Mouse (Mus musculus): ENCODE measurements around the gene Nav1. TPM values are rescaled to one million over a fixed set of nuclear protein-coding genes. Genes with fewer than 3 reads are reported as not detected.

Nav1 gene
- total and polyA plus RNA-seq, 2 experiments from 2014 or later: 35.5 to 85.8 TPM

DNA sequence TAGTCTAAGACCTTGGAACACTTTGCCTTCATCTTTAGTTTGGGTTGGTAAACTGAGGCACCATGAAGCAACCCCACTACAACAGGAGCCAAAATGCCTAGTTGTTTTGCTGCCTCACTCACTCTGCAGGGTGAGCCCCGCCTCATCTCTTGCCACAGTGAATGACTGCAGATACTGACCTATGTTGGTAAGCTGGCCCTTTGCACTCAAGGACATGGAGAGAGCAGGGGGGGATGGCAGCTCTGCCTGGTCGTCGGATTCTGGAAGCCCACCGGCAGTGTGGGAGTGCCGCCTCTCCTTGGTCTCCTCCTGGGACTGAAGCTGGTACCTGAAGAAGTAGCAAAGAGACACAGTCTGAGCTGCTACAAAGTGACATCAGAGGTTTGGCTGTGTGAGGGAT, 139.6 kb downstream of the Nav1 start:
- Histone ChIP-seq H3K4me2 (ENCODE audit: low read depth) (no peak overlapping the region), H3K36me3 (ENCODE audit: insufficient read depth) (peaks cover 89% of the 10 kb centered on the region), H3K9ac (no peak overlapping the region), H3K9me3 (ENCODE audit: low read length) (no peaks in the 10 kb centered on the region), H3K4me1 (ENCODE audit: insufficient read depth) (no peaks in the 10 kb centered on the region), H3K27me3 (ENCODE audit: insufficient read depth, low read length) (no peaks in the 10 kb centered on the region), H3K4me3 (ENCODE audit: low read depth, low read length) (no peak overlapping the region), H3K27ac (ENCODE audit: low read depth, low read length) (no peak overlapping the region)
- WGBS: 96% methylated on average over 5 of the region's 5 CpGs
- ATAC-seq (no peak), DNase-seq (no peak)
- TF ChIP-seq CTCF (IDR thresholded peaks at IDR 0.05; ENCODE audit: low read depth): no peak

DNA sequence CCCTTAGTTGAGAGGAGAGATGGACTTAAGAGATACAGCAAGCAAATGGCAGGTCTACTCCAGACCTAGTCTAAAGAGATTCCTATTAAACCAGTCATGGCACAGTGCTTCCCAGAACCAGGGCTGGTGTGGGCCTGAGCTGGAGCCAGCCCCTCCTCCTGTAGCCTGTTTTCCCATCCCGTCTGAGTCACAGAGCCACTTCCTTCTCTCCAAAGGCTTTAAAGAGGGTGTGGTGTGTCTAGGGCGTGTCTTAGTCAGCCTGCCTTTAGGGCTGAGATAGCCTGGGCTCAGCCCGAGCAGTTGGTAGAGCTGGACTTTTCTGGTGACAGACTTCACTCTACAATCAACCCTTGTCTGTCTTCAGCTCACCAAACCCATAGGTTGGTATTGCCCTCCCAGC, 140.2 kb downstream of the Nav1 start:
- no peaks in the 10 kb centered on the region for H3K27me3 ChIP-seq (ENCODE audit: insufficient read depth, low read length)
- H3K27ac ChIP-seq (ENCODE audit: low read depth, low read length): no peak overlapping the region
- no peak overlapping the region for H3K4me3 ChIP-seq (ENCODE audit: low read depth, low read length)
- H3K9me3 ChIP-seq (ENCODE audit: low read length): no peaks in the 10 kb centered on the region
- WGBS: 72% methylated on average over 3 of the region's 3 CpGs
- no peak overlapping the region for H3K4me2 ChIP-seq (ENCODE audit: low read depth)
- H3K4me1 ChIP-seq (ENCODE audit: insufficient read depth): no peaks in the 10 kb centered on the region
- TF ChIP-seq CTCF (IDR thresholded peaks at IDR 0.05; ENCODE audit: low read depth): no peak
- no peak overlapping the region for H3K9ac ChIP-seq
- ATAC-seq (no peak), DNase-seq (no peak)
- H3K36me3 ChIP-seq (ENCODE audit: insufficient read depth): peaks cover 84% of the 10 kb centered on the region

DNA sequence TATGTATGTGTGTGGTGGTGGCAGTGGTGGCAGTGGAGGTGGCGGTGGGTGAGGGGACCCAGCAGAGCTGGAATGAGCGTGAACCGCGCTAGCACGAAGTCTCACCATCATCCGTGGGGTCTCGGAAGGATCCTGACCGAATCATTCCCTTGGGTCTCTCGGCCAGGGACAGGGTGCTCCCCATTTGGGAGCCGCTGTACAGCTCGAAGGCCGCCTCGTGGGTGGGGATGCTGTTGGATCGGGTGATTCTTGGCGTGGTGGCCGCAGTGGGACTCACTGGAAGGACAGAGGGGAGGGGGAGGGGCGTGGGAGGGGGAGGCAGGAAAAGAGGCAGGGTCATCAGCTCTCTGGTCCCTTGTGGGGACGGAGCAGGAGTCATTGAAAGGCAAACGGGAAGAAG, 141.4 kb downstream of the Nav1 start:
- Histone ChIP-seq H3K4me3 (ENCODE audit: low read depth, low read length) (no peak overlapping the region), H3K9ac (no peak overlapping the region), H3K4me1 (ENCODE audit: insufficient read depth) (no peaks in the 10 kb centered on the region), H3K4me2 (ENCODE audit: low read depth) (no peak overlapping the region), H3K27ac (ENCODE audit: low read depth, low read length) (no peak overlapping the region), H3K9me3 (ENCODE audit: low read length) (no peaks in the 10 kb centered on the region), H3K27me3 (ENCODE audit: insufficient read depth, low read length) (no peaks in the 10 kb centered on the region), H3K36me3 (ENCODE audit: insufficient read depth) (peaks cover 84% of the 10 kb centered on the region)
- 93% methylated on average over 19 of the region's 19 CpGs for WGBS
- TF ChIP-seq CTCF (IDR thresholded peaks at IDR 0.05; ENCODE audit: low read depth): no peak
- no peak for ATAC-seq
- no peak for DNase-seq

DNA sequence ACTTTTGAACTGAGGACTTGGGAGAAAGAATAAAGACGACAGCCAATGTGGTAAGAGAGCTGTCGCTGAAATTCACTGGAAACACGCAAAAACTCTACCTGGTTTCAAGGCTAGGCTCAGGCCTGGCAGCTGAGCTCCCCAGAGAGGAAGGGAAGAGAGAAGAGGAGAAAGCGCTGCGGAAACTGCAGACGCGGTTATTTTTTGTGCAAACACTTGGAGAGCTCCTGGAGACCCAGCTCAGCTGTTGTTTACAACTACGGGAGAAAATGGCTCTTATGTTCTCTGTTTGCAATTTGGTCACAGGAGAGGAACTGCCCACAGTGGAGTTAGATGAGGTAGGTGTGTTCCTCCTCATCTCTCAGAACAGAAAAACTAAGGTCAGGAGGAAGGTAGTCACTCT, 144.4 kb downstream of the Nav1 start:
- H3K4me1 ChIP-seq (ENCODE audit: insufficient read depth): no peaks in the 10 kb centered on the region
- peak overlapping the region; percentile 14; the same call in 1 of the 2 replicates for H3K9ac ChIP-seq
- H3K4me2 ChIP-seq (ENCODE audit: low read depth): no peak overlapping the region
- H3K27me3 ChIP-seq (ENCODE audit: insufficient read depth, low read length): no peaks in the 10 kb centered on the region
- TF ChIP-seq CTCF (IDR thresholded peaks at IDR 0.05; ENCODE audit: low read depth): no peak
- no peak overlapping the region for H3K27ac ChIP-seq (ENCODE audit: low read depth, low read length)
- ATAC-seq (no peak), DNase-seq (no peak)
- H3K9me3 ChIP-seq (ENCODE audit: low read length): no peaks in the 10 kb centered on the region
- H3K36me3 ChIP-seq (ENCODE audit: insufficient read depth): peaks cover 86% of the 10 kb centered on the region
- H3K4me3 ChIP-seq (ENCODE audit: low read depth, low read length): no peak overlapping the region
- WGBS: 59% methylated on average over 8 of the region's 8 CpGs

DNA sequence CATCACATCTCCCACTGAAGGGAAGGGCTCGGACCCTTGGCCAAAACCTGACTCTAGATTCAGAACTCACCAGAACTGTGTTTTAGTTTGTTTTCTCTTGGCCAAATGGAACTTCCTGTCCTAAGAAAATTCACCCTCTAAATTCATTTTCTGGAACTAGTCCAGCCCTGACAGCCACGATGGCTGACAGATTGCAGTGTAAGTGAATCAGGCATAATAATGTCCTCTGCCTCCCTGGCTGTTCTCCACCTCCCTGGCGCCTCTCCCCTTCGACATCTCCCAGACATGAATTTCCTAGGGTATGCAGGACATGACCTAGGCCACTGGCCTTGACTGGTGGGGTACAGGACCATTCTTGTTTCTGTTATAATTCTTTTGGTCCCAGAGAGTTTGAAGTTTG, 144.8 kb downstream of the Nav1 start:
- Histone ChIP-seq H3K4me3 (ENCODE audit: low read depth, low read length) (no peak overlapping the region), H3K27me3 (ENCODE audit: insufficient read depth, low read length) (no peaks in the 10 kb centered on the region), H3K4me1 (ENCODE audit: insufficient read depth) (no peaks in the 10 kb centered on the region), H3K9me3 (ENCODE audit: low read length) (no peaks in the 10 kb centered on the region), H3K27ac (ENCODE audit: low read depth, low read length) (no peak overlapping the region), H3K36me3 (ENCODE audit: insufficient read depth) (peaks cover 85% of the 10 kb centered on the region), H3K4me2 (ENCODE audit: low read depth) (no peak overlapping the region), H3K9ac (no peak overlapping the region)
- no peak for TF ChIP-seq CTCF (IDR thresholded peaks at IDR 0.05; ENCODE audit: low read depth)
- 44% methylated on average over 4 of the region's 4 CpGs for WGBS
- ATAC-seq: no peak
- peak; percentile 26 for DNase-seq

DNA sequence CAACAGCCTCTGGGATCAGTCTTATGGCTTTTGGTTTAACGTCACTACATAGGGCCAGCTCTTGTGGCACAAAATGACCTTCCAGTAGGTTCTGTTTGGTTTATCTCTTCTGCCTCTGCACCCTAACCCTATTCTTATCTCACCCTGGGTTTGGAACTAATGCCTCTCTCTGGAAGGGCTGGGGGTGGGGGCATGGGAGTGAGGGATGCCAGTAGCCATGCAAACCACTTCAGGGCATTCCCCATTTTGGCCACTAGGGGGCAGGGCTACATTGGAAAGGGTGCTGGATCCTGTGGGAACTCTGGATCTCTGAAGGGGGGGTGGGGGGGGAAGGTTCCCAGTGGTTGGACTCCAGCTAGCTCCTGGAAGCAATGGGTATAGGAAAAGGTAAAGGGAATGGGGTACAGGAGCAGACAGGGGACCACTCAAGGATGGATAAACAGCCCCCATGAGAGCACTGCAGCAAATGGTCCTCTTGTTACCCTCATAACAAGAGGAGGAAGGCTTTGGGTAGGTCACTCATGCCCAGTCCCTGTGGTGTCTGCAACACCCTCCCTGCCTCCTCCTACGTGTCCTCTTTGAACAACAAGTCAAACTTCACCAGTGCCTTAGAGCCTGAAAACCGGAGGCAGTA, 145.9 kb downstream of the Nav1 start:
- H3K36me3 ChIP-seq (ENCODE audit: insufficient read depth): peaks cover 84% of the 10 kb centered on the region
- DNase-seq (peak; percentile 79), ATAC-seq (peak; percentile 75)
- H3K27me3 ChIP-seq (ENCODE audit: insufficient read depth, low read length): no peaks in the 10 kb centered on the region
- no peaks in the 10 kb centered on the region for H3K4me1 ChIP-seq (ENCODE audit: insufficient read depth)
- H3K27ac ChIP-seq (ENCODE audit: low read depth, low read length): no peak overlapping the region
- peak; percentile 82 for TF ChIP-seq CTCF (IDR thresholded peaks at IDR 0.05; ENCODE audit: low read depth)
- WGBS: 87% methylated on average over 3 of the region's 3 CpGs
- H3K4me3 ChIP-seq (ENCODE audit: low read depth, low read length): no peak overlapping the region
- H3K9ac ChIP-seq: no peak overlapping the region
- H3K9me3 ChIP-seq (ENCODE audit: low read length): no peaks in the 10 kb centered on the region
- H3K4me2 ChIP-seq (ENCODE audit: low read depth): no peak overlapping the region

DNA sequence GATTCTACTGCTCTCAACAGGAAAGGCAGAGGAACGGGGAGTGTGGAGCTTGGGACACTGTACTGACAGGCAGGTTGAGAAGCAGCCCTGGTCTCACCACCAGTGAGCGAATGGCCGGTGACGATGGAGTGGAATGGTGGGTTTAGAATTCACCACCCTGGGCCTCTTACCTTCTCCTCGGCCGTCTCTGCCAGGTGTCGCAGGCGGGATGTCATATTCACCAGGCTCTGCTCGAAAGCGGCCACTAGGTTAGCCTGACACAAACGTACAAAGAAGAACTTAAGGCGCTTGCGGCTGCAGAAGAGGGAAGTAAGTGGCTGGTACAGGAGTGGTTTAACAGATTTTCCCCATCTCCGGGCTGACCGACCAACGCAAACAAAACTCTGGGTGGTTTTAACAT, 146.6 kb downstream of the Nav1 start:
- no peak for DNase-seq
- Histone ChIP-seq H3K4me2 (ENCODE audit: low read depth) (no peak overlapping the region), H3K9ac (no peak overlapping the region), H3K9me3 (ENCODE audit: low read length) (no peaks in the 10 kb centered on the region), H3K36me3 (ENCODE audit: insufficient read depth) (peaks cover 81% of the 10 kb centered on the region), H3K27me3 (ENCODE audit: insufficient read depth, low read length) (no peaks in the 10 kb centered on the region), H3K4me3 (ENCODE audit: low read depth, low read length) (no peak overlapping the region), H3K27ac (ENCODE audit: low read depth, low read length) (no peak overlapping the region), H3K4me1 (ENCODE audit: insufficient read depth) (no peaks in the 10 kb centered on the region)
- no peak for ATAC-seq
- 95% methylated on average over 16 of the region's 16 CpGs for WGBS
- no peak for TF ChIP-seq CTCF (IDR thresholded peaks at IDR 0.05; ENCODE audit: low read depth)

Data from forebrain, postnatal 0 days (tissue).